Mouse (Mus musculus): Measurements from ENCODE around the gene Itgal.

- TF ChIP-seq EP300 (IDR thresholded peaks at IDR 0.05; ENCODE audit: low read depth) = no peak
- no peak for TF ChIP-seq CTCF (IDR thresholded peaks at IDR 0.05; ENCODE audit: low read depth)
Observed at GRCm38 (mm10) chr7:127296098-127296497, at the start of gene Itgal.
